Comparison of ENCODE assay signal across 19 mouse cellular contexts in the genomic region with DNA sequence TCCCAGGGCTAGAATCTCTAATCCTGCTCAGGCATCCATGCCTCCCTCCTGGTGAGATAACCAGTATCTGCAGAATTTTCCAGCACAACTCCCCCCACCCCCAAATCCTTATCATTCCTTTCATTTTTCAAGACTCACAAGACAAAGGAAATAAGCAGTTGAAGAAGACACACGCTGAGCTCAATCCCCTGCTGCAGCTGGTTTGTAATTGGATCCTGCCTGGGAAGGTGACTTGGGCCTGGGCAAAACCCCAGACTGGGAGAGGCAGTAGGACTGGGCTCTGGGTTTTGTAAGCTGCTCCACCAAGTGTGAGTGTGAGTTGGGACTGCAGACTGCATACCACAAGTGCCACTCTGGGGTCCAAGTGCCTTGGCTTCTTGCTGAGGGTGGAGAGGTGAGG. TPM values are rescaled to one million over a fixed set of nuclear protein-coding genes. Genes with fewer than 3 reads are reported as not detected.
DNase-seq lines count a peak whose midpoint lies in the region; ATAC-seq and TF ChIP-seq lines count a peak whose summit lies in the region.
"Had no signal": no experiment of that assay in that cellular context is flagged by ENCODE, and none has a peak within 500 bp of the region (broad histone marks: within the 10 kb centered on the region; RNA-seq: fewer than 3 reads in every experiment).

No protein-coding gene starts in this region.

- in situ Hi-C loops in Patski (cut with MboI; ENCODE audit: low pct_unique_long_range_greater_than_20kb) = no loop called here

- no peaks in the 10 kb centered on the region for H3K36me3 ChIP-seq in limb, embryonic 13.5 days
- no peaks in the 10 kb centered on the region for H3K36me3 ChIP-seq in limb, embryonic 10.5 days
- no peaks in the 10 kb centered on the region for H3K36me3 ChIP-seq in embryonic facial prominence, embryonic 11.5 days (replicated peaks; ENCODE audit: control insufficient read depth, insufficient read depth, low read depth, low read length)
- H3K36me3 ChIP-seq: embryonic facial prominence, embryonic 12.5 days; heart, embryonic 15.5 days; intestine, embryonic 15.5 days; neural tube, embryonic 15.5 days had no signal

- no peak for TF ChIP-seq CTCF in Patski (IDR thresholded peaks at IDR 0.05)

- peaks cover 19% of the 10 kb centered on the region for H3K4me1 ChIP-seq in limb, embryonic 13.5 days
- H3K4me1 ChIP-seq in limb, embryonic 10.5 days = peaks cover 18% of the 10 kb centered on the region
- H3K4me1 ChIP-seq in embryonic facial prominence, embryonic 11.5 days (ENCODE audit: control insufficient read depth, insufficient read depth, low read length) = no peaks in the 10 kb centered on the region

- no peak for DNase-seq in limb, embryonic 10.5 days (ENCODE audit: low spot score)
- peak; percentile 80 for DNase-seq in Patski (ENCODE audit: low read depth, low spot score)
- DNase-seq in embryonic facial prominence, embryonic 11.5 days (ENCODE audit: low spot score) = peak; percentile 22
- peak; percentile 44 for DNase-seq in skeletal muscle tissue, adult 2 months (ENCODE audit: low read depth, low spot score)
- DNase-seq in lung, adult 18-20 months = no peak
- no peak for DNase-seq in c-Kit-positive CD71-positive TER-119-positive erythroid progenitor cells, embryonic 14.5 days (ENCODE audit: low spot score)
- DNase-seq: adrenal gland, postnatal 36 days; cerebellum, adult 9-11 months; heart, adult 11 months; kidney, postnatal 4 days; lung, embryonic 14.5 days; midbrain, embryonic 14.5 days; thymus, adult 18-20 months had no signal

- 0 out of 2 replicates have a peak overlapping the region, but pooled peaks have one; percentile 6 for H3K27ac ChIP-seq in limb, embryonic 13.5 days
- no peak overlapping the region for H3K27ac ChIP-seq in limb, embryonic 10.5 days
- H3K27ac ChIP-seq in embryonic facial prominence, embryonic 11.5 days (replicated peaks; ENCODE audit: low read depth, low read length) = no peak overlapping the region
- H3K27ac ChIP-seq: embryonic facial prominence, embryonic 12.5 days; heart, embryonic 15.5 days; intestine, embryonic 15.5 days; neural tube, embryonic 15.5 days had no signal

- H3K9me3 ChIP-seq in limb, embryonic 13.5 days = no peaks in the 10 kb centered on the region
- H3K9me3 ChIP-seq in limb, embryonic 10.5 days (replicated peaks) = no peaks in the 10 kb centered on the region
- H3K9me3 ChIP-seq in embryonic facial prominence, embryonic 11.5 days (replicated peaks; ENCODE audit: control insufficient read depth, low read length) = no peaks in the 10 kb centered on the region
- H3K9me3 ChIP-seq: embryonic facial prominence, embryonic 12.5 days; heart, embryonic 15.5 days; intestine, embryonic 15.5 days; neural tube, embryonic 15.5 days had no signal

- no peak overlapping the region for H3K4me2 ChIP-seq in limb, embryonic 13.5 days (replicated peaks)
- no peak overlapping the region for H3K4me2 ChIP-seq in embryonic facial prominence, embryonic 11.5 days (ENCODE audit: low read depth, low read length)
- H3K4me2 ChIP-seq: embryonic facial prominence, embryonic 12.5 days; heart, embryonic 15.5 days; intestine, embryonic 15.5 days; lung, embryonic 14.5 days; neural tube, embryonic 15.5 days had no signal

- POLR2A ChIA-PET in Patski (lab: Charles Lee) = interaction anchor here (1.2 to 1.3 kb wide), 4 partner anchors 14 to 63 kb away, joined by 3 to 6 read pairs (median 4); no protein-coding TSS in a partner anchor

- 3% methylated on average over 1 of the region's 1 CpGs for WGBS in limb, embryonic 13.5 days
- WGBS in limb, embryonic 10.5 days = 8% methylated on average over 1 of the region's 1 CpGs
- 4% methylated on average over 1 of the region's 1 CpGs for WGBS in embryonic facial prominence, embryonic 11.5 days

- ATAC-seq in limb, embryonic 13.5 days (ENCODE audit: low FRiP score, low read depth) = no peak
- ATAC-seq in Patski = peak; percentile 37
- ATAC-seq in embryonic facial prominence, embryonic 11.5 days (replicated peaks; ENCODE audit: insufficient number of reproducible peaks, low FRiP score, low TSS enrichment, low read depth) = no peak
- ATAC-seq: intestine, embryonic 15.5 days had no signal

- H3K27me3 ChIP-seq in limb, embryonic 13.5 days = no peaks in the 10 kb centered on the region
- H3K27me3 ChIP-seq in limb, embryonic 10.5 days (ENCODE audit: low read depth, poor library complexity, severe bottlenecking) = no peaks in the 10 kb centered on the region
- H3K27me3 ChIP-seq in Patski = no peaks in the 10 kb centered on the region
- H3K27me3 ChIP-seq in embryonic facial prominence, embryonic 11.5 days (ENCODE audit: control insufficient read depth, insufficient read depth, low read length) = no peaks in the 10 kb centered on the region
- H3K27me3 ChIP-seq: embryonic facial prominence, embryonic 12.5 days; heart, embryonic 15.5 days; intestine, embryonic 15.5 days; neural tube, embryonic 15.5 days had no signal

- CTCF ChIA-PET in Patski (lab: Charles Lee) = interaction anchor here (1.2 to 1.5 kb wide), 5 partner anchors 10 to 80 kb away, joined by 3 to 6 read pairs (median 4); no protein-coding TSS in a partner anchor

- no peak overlapping the region for H3K9ac ChIP-seq in limb, embryonic 13.5 days
- H3K9ac ChIP-seq in embryonic facial prominence, embryonic 11.5 days (replicated peaks; ENCODE audit: low read length) = no peak overlapping the region
- H3K9ac ChIP-seq: embryonic facial prominence, embryonic 12.5 days; heart, embryonic 15.5 days; intestine, embryonic 15.5 days; lung, embryonic 14.5 days; neural tube, embryonic 15.5 days had no signal

- no peak overlapping the region for H3K4me3 ChIP-seq in limb, embryonic 13.5 days
- no peak overlapping the region for H3K4me3 ChIP-seq in limb, embryonic 10.5 days
- H3K4me3 ChIP-seq in embryonic facial prominence, embryonic 11.5 days (ENCODE audit: low read depth, low read length) = no peak overlapping the region
- H3K4me3 ChIP-seq: embryonic facial prominence, embryonic 12.5 days; heart, embryonic 15.5 days; intestine, embryonic 15.5 days; myocyte; neural tube, embryonic 15.5 days had no signal

RNA-seq across cellular contexts. Expression of a gene that starts 41.9 kb away (rescaled TPM):
- 113 and 140 TPM in 2 replicates for polyA plus RNA-seq in limb, embryonic 13.5 days (2015; fragmentation: Nextera tagmentation; extraction: Ambion mirVana)
- polyA plus RNA-seq in limb, embryonic 10.5 days (2016; fragmentation: Nextera tagmentation; extraction: Ambion mirVana) = 29.5 and 49.8 TPM in 2 replicates
- polyA plus RNA-seq in Patski (2021) = 281 TPM
- polyA plus RNA-seq in embryonic facial prominence, embryonic 11.5 days (2014; fragmentation: Nextera tagmentation; extraction: Ambion mirVana) = 41.9 and 45.7 TPM in 2 replicates

Comparison
In these comparisons a context has a peak if more than half of its experiments do, and no peak if none do; other contexts are left out.
1. DNase-seq: peak in Patski (single experiment), embryonic facial prominence, embryonic 11.5 days (single experiment) and skeletal muscle tissue, adult 2 months (single experiment); none in limb, embryonic 10.5 days (single experiment), lung, adult 18-20 months (0 of 2) and c-Kit-positive CD71-positive TER-119-positive erythroid progenitor cells, embryonic 14.5 days (single experiment).